In genomic region chr17:12614511-12615385, GRCm38 (mm10) we compare ENCODE assay signal across 26 mouse cellular contexts. TPM values are rescaled to one million over a fixed set of nuclear protein-coding genes. Genes with fewer than 3 reads are reported as not detected.
DNase-seq lines count a peak whose midpoint lies in the region; ATAC-seq and TF ChIP-seq lines count a peak whose summit lies in the region.
"Had no signal": no experiment of that assay in that cellular context is flagged by ENCODE, and none has a peak within 500 bp of the region (broad histone marks: within the 10 kb centered on the region; RNA-seq: fewer than 3 reads in every experiment).

No protein-coding gene starts in this region.

- DNase-seq in lung, postnatal 0 days (ENCODE audit: low spot score) = no peak
- no peak for DNase-seq in lung, postnatal 36 days
- DNase-seq in MEL (ENCODE audit: low read depth, low spot score) = no peak
- no peak for DNase-seq in left cerebral cortex, postnatal 25 days (ENCODE audit: low spot score in 2 of 2)
- DNase-seq in adrenal gland, adult 8-10 months = no peak
- DNase-seq: adrenal gland, postnatal 25 days; cerebellum, adult 2 months; cerebellum, postnatal 10 days; embryo, embryonic 11 days; gastrocnemius, postnatal 10 days; kidney, adult 11 months had no signal

- TF ChIP-seq RAD21 in MEL (IDR thresholded peaks at IDR 0.05; ENCODE audit: low read depth, low read length) = no peak

- no peaks in the 10 kb centered on the region for H3K27me3 ChIP-seq in lung, postnatal 0 days (replicated peaks; ENCODE audit: insufficient read depth, low read length)
- H3K27me3 ChIP-seq in MEL (ENCODE audit: control insufficient read depth in 1 of 2, insufficient read depth in 2 of 2, low read length in 2 of 2) = no peaks in the 10 kb centered on the region; a peak in 1 of 4 replicates
- no peaks in the 10 kb centered on the region for H3K27me3 ChIP-seq in midbrain, embryonic 15.5 days (replicated peaks)
- H3K27me3 ChIP-seq: embryonic facial prominence, embryonic 15.5 days; heart, embryonic 12.5 days had no signal

- no peak for TF ChIP-seq POLR2A in MEL (IDR thresholded peaks at IDR 0.05; ENCODE audit: control insufficient read depth in 1 of 2, insufficient read depth in 1 of 2, low read depth in 1 of 2, low read length in 2 of 2, poor library complexity in 1 of 2)

- no peak overlapping the region for H3K9ac ChIP-seq in lung, postnatal 0 days (replicated peaks; ENCODE audit: low read depth)
- no peak overlapping the region for H3K9ac ChIP-seq in MEL (ENCODE audit: control insufficient read depth, low read depth, low read length, poor library complexity, severe bottlenecking)
- H3K9ac ChIP-seq in midbrain, embryonic 15.5 days = no peak overlapping the region
- H3K9ac ChIP-seq: embryonic facial prominence, embryonic 15.5 days; heart, embryonic 12.5 days; hindbrain, embryonic 14.5 days had no signal

- H3K4me3 ChIP-seq in lung, postnatal 0 days (ENCODE audit: low read depth, low read length) = no peak overlapping the region
- H3K4me3 ChIP-seq in MEL (ENCODE audit: control insufficient read depth in 1 of 2, insufficient read depth in 1 of 2, low read depth in 2 of 2, low read length in 2 of 2) = no peak overlapping the region
- H3K4me3 ChIP-seq in midbrain, embryonic 15.5 days = no peak overlapping the region
- H3K4me3 ChIP-seq: embryonic facial prominence, embryonic 15.5 days; erythroblast, embryonic 14.5 days; forebrain, embryonic 10.5 days; heart, embryonic 12.5 days; hindbrain, embryonic 10.5 days had no signal

- H3K27ac ChIP-seq in lung, postnatal 0 days (ENCODE audit: low read length) = peak overlapping the region; percentile 34; the same call in 1 of the 2 replicates
- H3K27ac ChIP-seq in MEL (ENCODE audit: control insufficient read depth, low read depth, low read length) = no peak overlapping the region
- no peak overlapping the region for H3K27ac ChIP-seq in midbrain, embryonic 15.5 days
- H3K27ac ChIP-seq: forebrain, embryonic 10.5 days; hindbrain, embryonic 10.5 days; hindbrain, embryonic 14.5 days had no signal

- 79% methylated on average over 15 of the region's 15 CpGs for WGBS in lung, postnatal 0 days
- WGBS in midbrain, embryonic 15.5 days = 89% methylated on average over 15 of the region's 15 CpGs

- no peaks in the 10 kb centered on the region for H3K9me3 ChIP-seq in lung, postnatal 0 days (ENCODE audit: low read length)
- H3K9me3 ChIP-seq in MEL (replicated peaks; ENCODE audit: insufficient read depth, low read length) = no peaks in the 10 kb centered on the region
- no peaks in the 10 kb centered on the region for H3K9me3 ChIP-seq in midbrain, embryonic 15.5 days
- H3K9me3 ChIP-seq: embryonic facial prominence, embryonic 15.5 days; forebrain, embryonic 10.5 days; heart, embryonic 12.5 days; hindbrain, embryonic 10.5 days had no signal

- no peak for ATAC-seq in lung, postnatal 0 days
- peak; percentile 86 for ATAC-seq in inflammation-experienced regulatory T-cells, adult 6 months
- ATAC-seq in midbrain, embryonic 15.5 days (replicated peaks) = no peak
- ATAC-seq: forebrain, embryonic 16.5 days had no signal

- H3K4me1 ChIP-seq in lung, postnatal 0 days (ENCODE audit: insufficient read depth, low read depth, low read length) = no peaks in the 10 kb centered on the region
- no peaks in the 10 kb centered on the region for H3K4me1 ChIP-seq in MEL (ENCODE audit: control insufficient read depth in 1 of 2, insufficient read depth in 2 of 2, low read length in 2 of 2)
- no peaks in the 10 kb centered on the region for H3K4me1 ChIP-seq in midbrain, embryonic 15.5 days
- H3K4me1 ChIP-seq: embryonic facial prominence, embryonic 15.5 days; forebrain, embryonic 10.5 days; heart, embryonic 12.5 days; hindbrain, embryonic 10.5 days had no signal

- no peaks in the 10 kb centered on the region for H3K36me3 ChIP-seq in lung, postnatal 0 days (ENCODE audit: insufficient read depth, low read length)
- no peaks in the 10 kb centered on the region for H3K36me3 ChIP-seq in MEL (ENCODE audit: control insufficient read depth in 1 of 2, insufficient read depth in 2 of 2, low read length in 2 of 2)
- no peaks in the 10 kb centered on the region for H3K36me3 ChIP-seq in midbrain, embryonic 15.5 days (replicated peaks)
- H3K36me3 ChIP-seq: embryonic facial prominence, embryonic 15.5 days; forebrain, embryonic 10.5 days; heart, embryonic 12.5 days; hindbrain, embryonic 10.5 days had no signal

- intact Hi-C loops in left cerebral cortex, postnatal 25 days (cut with DNase I) = no loop called here

- no peak for TF ChIP-seq CTCF in lung, postnatal 0 days (IDR thresholded peaks at IDR 0.05)
- no peak for TF ChIP-seq CTCF in MEL (IDR thresholded peaks at IDR 0.05 in 2 of 3, conservative IDR thresholded peaks at IDR 0.05 in 1 of 3; ENCODE audit: control insufficient read depth in 1 of 3, insufficient read depth in 1 of 3, low read depth in 2 of 3, low read length in 3 of 3, poor library complexity in 1 of 3, severe bottlenecking in 1 of 3)

- no peak for TF ChIP-seq EP300 in lung, postnatal 0 days (IDR thresholded peaks at IDR 0.05)
- TF ChIP-seq EP300 in MEL (IDR thresholded peaks at IDR 0.05; ENCODE audit: low read depth in 1 of 2, low read length in 2 of 2) = no peak

- no peaks in the 10 kb centered on the region for H3K79me2 ChIP-seq in MEL (ENCODE audit: control insufficient read depth, insufficient read depth, low read length, poor library complexity)

- H3K4me2 ChIP-seq in lung, postnatal 0 days (replicated peaks; ENCODE audit: low read depth, low read length) = no peak overlapping the region
- H3K4me2 ChIP-seq in midbrain, embryonic 15.5 days = no peak overlapping the region
- H3K4me2 ChIP-seq: embryonic facial prominence, embryonic 15.5 days; heart, embryonic 12.5 days; hindbrain, embryonic 14.5 days had no signal

TF ChIP-seq in MEL, 35 proteins besides CTCF, POLR2A, EP300 and RAD21:
- TF ChIP-seq USF1 (IDR thresholded peaks at IDR 0.05; ENCODE audit: low read depth, low read length) (peak; percentile 26; the same call in 1 of the 2 replicates), MYB (IDR thresholded peaks at IDR 0.05; ENCODE audit: low read depth, low read length) (no peak)

RNA-seq across cellular contexts. Expression of gene Slc22a2, which starts 30.8 kb away (rescaled TPM):
- 0.10 TPM in 1 of 2 replicates, not detected in the other for polyA plus RNA-seq in lung, postnatal 0 days (2015; fragmentation: Nextera tagmentation; extraction: Ambion mirVana)
- total RNA-seq in MEL (2012; rRNA removed) = not detected in 2 replicates
- not detected for polyA plus RNA-seq in MEL (2012; ENCODE audit: insufficient read depth in 1 of 2, insufficient read length in 2 of 2, low read depth in 1 of 2, low replicate concordance in 2 of 2, missing spikeins in 1 of 2)
- 1 to 10 TPM in 2 of 3 experiments, under 1 TPM in 1; 0.43 to 8.6 (median 7.9) TPM for polyA plus RNA-seq in inflammation-experienced regulatory T-cells, adult 6 months (2017; shearing (Covaris generic))
- polyA plus RNA-seq in midbrain, embryonic 15.5 days (2015; fragmentation: Nextera tagmentation; extraction: Ambion mirVana) = 2.6 and 3.6 TPM in 2 replicates
- 1 to 10 TPM in 1 of 2 experiments, under 1 TPM in 1; 0.96 to 1.1 TPM for total RNA-seq in left cerebral cortex, postnatal 25 days (2021)
- under 1 TPM in 2 of 4 experiments, not detected in 2; 0.16 to 0.24 TPM for total RNA-seq in adrenal gland, adult 8-10 months (2022)
- total RNA-seq: common myeloid progenitor, adult 5-6 weeks; ES-E14; gastrocnemius, postnatal 10 days; heart, adult 8-10 months; heart, postnatal 25 days had no signal
- polyA plus RNA-seq: embryonic facial prominence, embryonic 11.5 days; erythroblast, embryonic 14.5 days; forebrain, embryonic 10.5 days; heart, embryonic 12.5 days; heart, embryonic 16.5 days; hindbrain, embryonic 10.5 days had no signal
